In the genomic region with DNA sequence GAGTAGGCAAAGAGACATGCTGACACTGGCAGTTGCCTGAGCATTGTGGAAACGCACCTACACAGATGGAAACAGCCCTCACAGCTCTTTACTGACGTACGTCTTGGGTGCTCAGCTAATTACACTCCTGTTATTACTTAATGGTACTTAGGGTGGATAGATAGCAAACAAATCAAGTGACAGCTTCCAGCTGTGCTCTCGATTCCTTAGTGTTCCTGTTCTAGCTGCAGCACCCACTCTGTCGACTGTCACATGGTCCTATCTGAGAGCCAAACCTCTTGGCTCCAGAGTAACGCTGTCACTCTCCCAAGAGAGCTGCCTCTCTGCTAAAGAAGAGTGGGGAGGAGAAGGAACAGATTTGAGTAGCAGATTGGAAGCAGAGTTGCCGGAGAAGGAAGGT, we compare ENCODE assay signal across 9 mouse cellular contexts.
DNase-seq lines count a peak whose midpoint lies in the region; ATAC-seq and TF ChIP-seq lines count a peak whose summit lies in the region.
"Had no signal": no experiment of that assay in that cellular context is flagged by ENCODE, and none has a peak within 500 bp of the region (broad histone marks: within the 10 kb centered on the region; RNA-seq: fewer than 3 reads in every experiment).

No protein-coding gene starts in this region.

- H3K36me3 ChIP-seq in kidney, adult 2 months (ENCODE audit: control insufficient read depth, insufficient read depth, low read length): no peaks in the 10 kb centered on the region

- H3K27me3 ChIP-seq in kidney, adult 2 months (replicated peaks; ENCODE audit: control insufficient read depth, insufficient read depth, low read length): no peaks in the 10 kb centered on the region

- intact Hi-C loops in heart, postnatal 25 days (cut with DNase I): no loop called here
- intact Hi-C loops in left cerebral cortex, postnatal 10 days (cut with DNase I): no loop called here

- H3K27ac ChIP-seq in kidney, adult 2 months (ENCODE audit: insufficient read depth, low read depth, low read length): no peak overlapping the region

- no peak for TF ChIP-seq POLR2A in kidney, adult 2 months (IDR thresholded peaks at IDR 0.05; ENCODE audit: low read depth, low read length)
- TF ChIP-seq POLR2A in brain, embryonic 14.5 days (IDR thresholded peaks at IDR 0.05; ENCODE audit: borderline replicate concordance, extremely low read depth, insufficient read depth, insufficient read length, poor library complexity, severe bottlenecking): no peak

- peak; percentile 38 for DNase-seq in kidney, adult 2 months
- DNase-seq in kidney, adult 11 months: no peak
- peak; percentile 43 for DNase-seq in brain, embryonic 14.5 days (ENCODE audit: low read depth)
- DNase-seq in heart, postnatal 25 days (ENCODE audit: low spot score): peak; percentile 46
- DNase-seq in lung, postnatal 25 days (ENCODE audit: low spot score): peak; percentile 82
- no peak for DNase-seq in left cerebral cortex, postnatal 10 days (ENCODE audit: extremely low spot score in 1 of 2, low spot score in 2 of 2)
- DNase-seq in cerebellum, postnatal 10 days: no peak
- DNase-seq: cerebellum, adult 11 months had no signal

- no peaks in the 10 kb centered on the region; the same call in 1 of the 2 replicates for H3K4me1 ChIP-seq in kidney, adult 2 months (ENCODE audit: control insufficient read depth, insufficient read depth, low read length)

- 47% methylated on average over 7 of the region's 7 CpGs for WGBS in kidney, adult 2 months

- TF ChIP-seq CTCF in kidney, adult 2 months (conservative IDR thresholded peaks at IDR 0.05; ENCODE audit: insufficient read depth, insufficient read length, low read depth, low read length): no peak
- TF ChIP-seq CTCF in brain, embryonic 14.5 days (IDR thresholded peaks at IDR 0.05; ENCODE audit: borderline replicate concordance, extremely low read depth, insufficient read depth, insufficient read length): no peak

- H3K4me3 ChIP-seq in kidney, adult 2 months (ENCODE audit: insufficient read depth, low read depth, low read length): no peak overlapping the region

- ATAC-seq in erythroid progenitor cell, adult 5-6 weeks (replicated peaks; ENCODE audit: low FRiP score, poor library complexity, severe bottlenecking): no peak

Comparison
In these comparisons a context has a peak if more than half of its experiments do, and no peak if none do; other contexts are left out.
1. DNase-seq: peak in kidney, adult 2 months (single experiment), brain, embryonic 14.5 days (single experiment), heart, postnatal 25 days (single experiment) and lung, postnatal 25 days (single experiment); none in kidney, adult 11 months (single experiment), left cerebral cortex, postnatal 10 days (0 of 2) and cerebellum, postnatal 10 days (0 of 2).